Comparison of ENCODE assay signal across 8 mouse cellular contexts in genomic region chr5:77354361-77354787, GRCm38 (mm10). TPM values are rescaled to one million over a fixed set of nuclear protein-coding genes. Genes with fewer than 3 reads are reported as not detected.
DNase-seq lines count a peak whose midpoint lies in the region; ATAC-seq lines count a peak whose summit lies in the region.

No protein-coding gene starts in this region.

- peak overlapping the region; percentile 49 for H3K4me2 ChIP-seq in embryonic facial prominence, embryonic 12.5 days (replicated peaks)
- H3K4me2 ChIP-seq in limb, embryonic 12.5 days: peak overlapping the region; percentile 60
- peak overlapping the region; percentile 50 for H3K4me2 ChIP-seq in midbrain, embryonic 15.5 days

- DNase-seq in 3T3-L1 (ENCODE audit: low read depth, low spot score): peak; percentile 94
- peak; percentile 88 to 91 for DNase-seq in adrenal gland, postnatal 36 days
- DNase-seq in heart, adult 8-10 months (ENCODE audit: low spot score): peak; percentile 84
- DNase-seq in kidney, adult 8-10 months: peak; percentile 88 to 94
- peak; percentile 55 to 84 for DNase-seq in spleen, adult 18-20 months

- 0 out of 2 replicates have a peak, but pooled peaks have one; percentile 35 for ATAC-seq in embryonic facial prominence, embryonic 12.5 days (ENCODE audit: insufficient number of reproducible peaks, insufficient read depth, low FRiP score, low TSS enrichment)
- ATAC-seq in limb, embryonic 12.5 days (ENCODE audit: insufficient number of reproducible peaks, insufficient read depth, low FRiP score, low TSS enrichment, low read depth): peak; percentile 26; the same call in 1 of the 2 replicates
- ATAC-seq in midbrain, embryonic 15.5 days (replicated peaks): peak; percentile 75

- H3K36me3 ChIP-seq in embryonic facial prominence, embryonic 12.5 days: peaks cover 12% of the 10 kb centered on the region
- H3K36me3 ChIP-seq in limb, embryonic 12.5 days: peaks cover 12% of the 10 kb centered on the region
- H3K36me3 ChIP-seq in midbrain, embryonic 15.5 days (replicated peaks): peaks cover 6% of the 10 kb centered on the region; the same call in 1 of the 2 replicates

- WGBS in embryonic facial prominence, embryonic 12.5 days: 6% methylated on average over 16 of the region's 16 CpGs
- WGBS in limb, embryonic 12.5 days: 5% methylated on average over 16 of the region's 16 CpGs
- 3% methylated on average over 16 of the region's 16 CpGs for WGBS in midbrain, embryonic 15.5 days

- H3K4me1 ChIP-seq in embryonic facial prominence, embryonic 12.5 days: peaks cover 18% of the 10 kb centered on the region
- peaks cover 35% of the 10 kb centered on the region for H3K4me1 ChIP-seq in limb, embryonic 12.5 days (replicated peaks)
- peaks cover 15% of the 10 kb centered on the region for H3K4me1 ChIP-seq in midbrain, embryonic 15.5 days

- H3K27me3 ChIP-seq in embryonic facial prominence, embryonic 12.5 days: no peaks in the 10 kb centered on the region
- H3K27me3 ChIP-seq in limb, embryonic 12.5 days: 0 out of 2 replicates have a peak, but pooled peaks cover 3% of the 10 kb centered on the region
- H3K27me3 ChIP-seq in midbrain, embryonic 15.5 days (replicated peaks): 0 out of 2 replicates have a peak, but pooled peaks cover 5% of the 10 kb centered on the region

- no peak overlapping the region for H3K27ac ChIP-seq in embryonic facial prominence, embryonic 12.5 days
- no peak overlapping the region for H3K27ac ChIP-seq in limb, embryonic 12.5 days
- no peak overlapping the region for H3K27ac ChIP-seq in midbrain, embryonic 15.5 days

- 0 out of 2 replicates have a peak overlapping the region, but pooled peaks have one; percentile 3 for H3K9ac ChIP-seq in embryonic facial prominence, embryonic 12.5 days
- H3K9ac ChIP-seq in limb, embryonic 12.5 days (replicated peaks): 0 out of 2 replicates have a peak overlapping the region, but pooled peaks have one; percentile 34
- no peak overlapping the region for H3K9ac ChIP-seq in midbrain, embryonic 15.5 days

- H3K9me3 ChIP-seq in embryonic facial prominence, embryonic 12.5 days: no peaks in the 10 kb centered on the region
- no peaks in the 10 kb centered on the region for H3K9me3 ChIP-seq in limb, embryonic 12.5 days
- H3K9me3 ChIP-seq in midbrain, embryonic 15.5 days: no peaks in the 10 kb centered on the region

- H3K4me3 ChIP-seq in embryonic facial prominence, embryonic 12.5 days: peak overlapping the region; percentile 12; the same call in 1 of the 2 replicates
- peak overlapping the region; percentile 31 for H3K4me3 ChIP-seq in limb, embryonic 12.5 days (replicated peaks)
- H3K4me3 ChIP-seq in midbrain, embryonic 15.5 days: peak overlapping the region; percentile 26

RNA-seq across cellular contexts. Expression of gene Polr2b, which starts 44.4 kb away (rescaled TPM):
- 10 to 100 TPM; 55.9 to 93.4 TPM for total RNA-seq in adrenal gland, postnatal 36 days (2021)
- 76.4 and 78.9 TPM in 2 replicates for polyA plus RNA-seq in embryonic facial prominence, embryonic 12.5 days (2016; fragmentation: Nextera tagmentation; extraction: Ambion mirVana)
- 10 to 100 TPM; 30.5 to 35.7 (median 34.9) TPM for total RNA-seq in heart, adult 8-10 months (2022)
- polyA plus RNA-seq in limb, embryonic 12.5 days (2016; fragmentation: Nextera tagmentation; extraction: Ambion mirVana): 83.5 and 87.3 TPM in 2 replicates
- 63.8 and 65.2 TPM in 2 replicates for polyA plus RNA-seq in midbrain, embryonic 15.5 days (2015; fragmentation: Nextera tagmentation; extraction: Ambion mirVana)

RNA-seq across cellular contexts. Expression of gene Noa1, which starts 44.5 kb away (rescaled TPM):
- 10 to 100 TPM; 26.0 to 30.0 TPM for total RNA-seq in adrenal gland, postnatal 36 days (2021)
- polyA plus RNA-seq in embryonic facial prominence, embryonic 12.5 days (2016; fragmentation: Nextera tagmentation; extraction: Ambion mirVana): 32.7 and 33.8 TPM in 2 replicates
- total RNA-seq in heart, adult 8-10 months (2022): 10 to 100 TPM; 20.9 to 25.9 (median 22.3) TPM
- polyA plus RNA-seq in limb, embryonic 12.5 days (2016; fragmentation: Nextera tagmentation; extraction: Ambion mirVana): 31.8 and 35.0 TPM in 2 replicates
- 36.1 and 37.5 TPM in 2 replicates for polyA plus RNA-seq in midbrain, embryonic 15.5 days (2015; fragmentation: Nextera tagmentation; extraction: Ambion mirVana)

RNA-seq across cellular contexts. Expression of gene Igfbp7, which starts 53.5 kb away (rescaled TPM):
- 100 to 1,000 TPM; 862 to 986 TPM for total RNA-seq in adrenal gland, postnatal 36 days (2021)
- 17.0 and 17.5 TPM in 2 replicates for polyA plus RNA-seq in embryonic facial prominence, embryonic 12.5 days (2016; fragmentation: Nextera tagmentation; extraction: Ambion mirVana)
- total RNA-seq in heart, adult 8-10 months (2022): 100 to 1,000 TPM; 123 to 169 (median 129) TPM
- 9.8 and 10.5 TPM in 2 replicates for polyA plus RNA-seq in limb, embryonic 12.5 days (2016; fragmentation: Nextera tagmentation; extraction: Ambion mirVana)
- 57.9 and 63.4 TPM in 2 replicates for polyA plus RNA-seq in midbrain, embryonic 15.5 days (2015; fragmentation: Nextera tagmentation; extraction: Ambion mirVana)
